Mouse (Mus musculus) bone marrow macrophage, adult 2 months (primary cell): ENCODE measurements around the gene H2-M10.3. TPM values are rescaled to one million over a fixed set of nuclear protein-coding genes. Genes with fewer than 3 reads are reported as not detected.
"Not testable (repeated sequence)": the region's sequence is repeated elsewhere in the genome, so short reads cannot be mapped to it uniquely, and the experiment has no call there.

Experiments
- H3K27ac ChIP-seq: 2 replicates; pipeline ENCODE4 v1.5.1; 2012; ENCODE audit warnings: low read depth, low read length; ENCODE audit not compliant: insufficient read depth
- H3K4me1 ChIP-seq: 2 replicates; pipeline ENCODE4 v1.6.1; 2012; ENCODE audit warnings: low read length; ENCODE audit not compliant: control insufficient read depth, insufficient read depth
- H3K4me3 ChIP-seq: 2 replicates; pipeline ENCODE4 v1.5.1; 2012; ENCODE audit warnings: mild to moderate bottlenecking, low read length, moderate library complexity; ENCODE audit not compliant: insufficient read depth
- CTCF ChIP-seq: IDR thresholded peaks from 2 replicates; pipeline ENCODE4 v1.5.1; 2012; ENCODE audit warnings: low read depth, mild to moderate bottlenecking, low read length, moderate library complexity
- POLR2A ChIP-seq: IDR thresholded peaks from 2 replicates; pipeline ENCODE4 v1.6.1; 2012; ENCODE audit warnings: mild to moderate bottlenecking, low read depth, low read length, borderline replicate concordance
- polyA plus RNA-seq: library from polyadenylated mRNA; stranded (reverse); fragments of >200 nt; gene quantifications from 2 replicates; pipeline ENCODE4 v1.2.4, GENCODE M21; 2012; ENCODE audit not compliant: missing spikeins, insufficient read depth, insufficient read length

Gene H2-M10.3
- not detected in 2 replicates for polyA plus RNA-seq

DNA sequence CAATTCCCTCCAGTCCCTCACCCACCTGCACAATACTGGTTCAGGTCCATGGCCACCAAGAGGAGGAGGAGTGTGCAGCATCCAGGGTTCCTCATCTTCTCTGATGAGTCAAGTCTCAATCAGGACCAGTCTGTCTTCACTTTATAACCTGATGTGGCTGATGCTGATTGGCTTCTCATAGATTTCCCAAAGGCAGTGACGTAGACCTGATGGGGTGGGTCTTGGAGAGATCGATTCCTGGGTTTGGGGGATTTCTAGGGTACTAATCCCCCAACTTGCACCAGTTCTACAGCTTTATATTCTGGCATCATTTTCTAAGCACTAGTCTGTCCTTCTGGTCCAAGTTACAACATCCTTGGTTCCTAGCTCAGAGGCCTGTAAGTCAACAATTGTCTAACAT is at the start of gene H2-M10.3:
Gene H2-M10.3 (minus strand): TSS at position 101 of the 400 bp plus-strand sequence.
- H3K27ac ChIP-seq, H3K4me1 ChIP-seq, H3K4me3 ChIP-seq: not testable (repeated sequence)

- peaks cover 3% of the 10 kb centered on the region; the same call in 1 of the 2 replicates for H3K4me1 ChIP-seq
- no peak overlapping the region for H3K4me3 ChIP-seq
- no peak overlapping the region for H3K27ac ChIP-seq
- TF ChIP-seq POLR2A (no peak), CTCF (no peak)
Observed at GRCm38 (mm10) chr17:36417416-36417815, 49.2 kb upstream of the H2-M10.3 start.

- H3K4me3 ChIP-seq = no peak overlapping the region
- TF ChIP-seq CTCF = no peak
- no peak for TF ChIP-seq POLR2A
- H3K4me1 ChIP-seq = peaks cover 3% of the 10 kb centered on the region; the same call in 1 of the 2 replicates
- no peak overlapping the region for H3K27ac ChIP-seq
Observed at GRCm38 (mm10) chr17:36415407-36415806, 47.2 kb upstream of the H2-M10.3 start.

GRCm38 (mm10) chr17:36414361-36414760 is 46.1 kb upstream of the H2-M10.3 start:
- TF ChIP-seq POLR2A (no peak), CTCF (no peak)
- Histone ChIP-seq H3K4me3 (no peak overlapping the region), H3K4me1 (peaks cover 3% of the 10 kb centered on the region; the same call in 1 of the 2 replicates), H3K27ac (no peak overlapping the region)

DNA sequence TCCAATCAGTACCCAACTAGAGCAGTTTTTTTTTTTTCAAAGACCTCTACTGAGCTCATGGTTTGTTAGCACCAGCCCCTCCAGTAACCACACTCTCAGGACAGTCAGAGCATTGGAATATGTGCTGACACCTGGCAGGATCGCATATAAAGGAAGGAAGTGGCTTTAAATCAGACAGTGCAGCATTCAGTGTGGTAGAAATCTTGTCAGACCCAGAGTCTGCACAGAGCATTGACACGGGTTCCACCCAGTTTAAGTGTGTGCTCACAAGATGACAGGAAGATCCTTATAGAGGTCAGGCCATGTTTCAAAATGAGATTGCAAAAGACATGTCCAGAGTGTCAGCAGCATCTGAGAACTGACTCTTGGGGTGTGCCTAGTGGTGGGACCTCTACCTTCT is 21.7 kb upstream of the H2-M10.3 start:
- H3K27ac ChIP-seq = no peak overlapping the region
- H3K4me3 ChIP-seq = no peak overlapping the region
- H3K4me1 ChIP-seq = no peaks in the 10 kb centered on the region
- TF ChIP-seq POLR2A = no peak
- TF ChIP-seq CTCF = no peak

DNA sequence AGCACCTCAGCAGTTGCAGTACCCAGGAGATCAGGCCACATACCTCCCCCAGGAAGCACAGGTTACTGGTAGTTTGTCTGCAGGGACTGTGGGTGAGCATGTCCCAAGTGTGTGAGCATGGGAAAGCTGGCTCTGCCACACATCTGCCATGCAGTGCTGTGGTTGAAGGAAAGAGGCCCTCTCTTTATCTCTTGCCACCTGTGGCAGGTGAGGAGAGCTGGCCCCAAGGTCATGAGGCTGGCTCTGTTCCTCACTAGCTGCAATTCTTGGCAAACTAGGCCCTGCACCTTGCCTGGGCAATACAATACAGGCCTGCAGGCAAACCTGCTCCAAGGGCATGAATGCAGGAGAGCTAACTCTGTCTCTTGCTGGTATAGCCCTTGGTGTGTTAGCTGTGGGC is 5.8 kb downstream of the H2-M10.3 start:
- not testable (repeated sequence) for H3K4me1 ChIP-seq, H3K27ac ChIP-seq

GRCm38 (mm10) chr17:36357512-36357911 is 10.7 kb downstream of the H2-M10.3 start:
- H3K4me1 ChIP-seq, H3K4me3 ChIP-seq, H3K27ac ChIP-seq: not testable (repeated sequence)

More for the DNA sequence above, 5.8 kb downstream of the H2-M10.3 start:
- not testable (repeated sequence) for H3K4me3 ChIP-seq

DNA sequence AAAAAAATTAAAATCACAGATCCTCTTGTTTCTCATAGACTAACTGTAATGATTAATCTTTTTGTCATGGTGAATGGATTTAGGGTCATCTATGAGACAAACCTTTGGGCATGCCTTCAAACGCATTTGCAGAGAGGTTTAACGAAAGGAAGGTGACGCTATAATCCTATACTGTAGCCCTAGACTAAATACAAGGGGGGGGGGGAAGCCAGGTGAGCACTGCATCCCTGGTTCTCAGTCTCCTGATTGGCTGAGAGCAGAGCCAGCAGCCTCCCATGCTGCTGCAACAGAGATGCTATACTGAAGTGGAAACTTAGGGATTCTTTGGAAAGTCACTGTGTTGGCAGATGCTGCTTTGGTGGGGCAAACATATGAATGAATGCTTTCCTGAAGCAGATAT is 12.5 kb downstream of the H2-M10.3 start:
- TF ChIP-seq CTCF = no peak
- TF ChIP-seq POLR2A = no peak
- Histone ChIP-seq H3K27ac (no peak overlapping the region), H3K4me3 (no peak overlapping the region), H3K4me1 (no peaks in the 10 kb centered on the region)

- H3K27ac ChIP-seq, H3K4me3 ChIP-seq, H3K4me1 ChIP-seq: not testable (repeated sequence)
Observed at GRCm38 (mm10) chr17:36355343-36355742, 12.9 kb downstream of the H2-M10.3 start.

- Histone ChIP-seq H3K27ac (no peak within 1 kb of the TSS), H3K4me1 (no peaks in the 10 kb centered on the region), H3K4me3 (no peak within 1 kb of the TSS)
- TF ChIP-seq CTCF (no peak), POLR2A (no peak)
Observed at GRCm38 (mm10) chr17:36326055-36326454, 42.2 kb downstream of the H2-M10.3 start, which contains the start of gene H2-M10.1. TSS of gene H2-M10.1 (minus strand) at chr17:36326155.

GRCm38 (mm10) chr17:36315689-36316253 is 52.4 kb downstream of the H2-M10.3 start:
- TF ChIP-seq CTCF = no peak
- no peak for TF ChIP-seq POLR2A
- Histone ChIP-seq H3K4me3 (peak overlapping the region; percentile 58), H3K27ac (no peak overlapping the region), H3K4me1 (no peaks in the 10 kb centered on the region)
